Mouse (Mus musculus) neural tube, embryonic 10.5 days (tissue): ENCODE measurements around the gene Klhl5.
A peak's percentile ranks its signal among the peaks of the same experiment; 100 is the strongest.

Experiments
- DNase-seq: peaks from one replicate; pipeline ENCODE4 v3.0.0-alpha.2; 2017; ENCODE audit warnings: low spot score; ENCODE audit errors: extremely low spot score

The Klhl5 gene

DNA sequence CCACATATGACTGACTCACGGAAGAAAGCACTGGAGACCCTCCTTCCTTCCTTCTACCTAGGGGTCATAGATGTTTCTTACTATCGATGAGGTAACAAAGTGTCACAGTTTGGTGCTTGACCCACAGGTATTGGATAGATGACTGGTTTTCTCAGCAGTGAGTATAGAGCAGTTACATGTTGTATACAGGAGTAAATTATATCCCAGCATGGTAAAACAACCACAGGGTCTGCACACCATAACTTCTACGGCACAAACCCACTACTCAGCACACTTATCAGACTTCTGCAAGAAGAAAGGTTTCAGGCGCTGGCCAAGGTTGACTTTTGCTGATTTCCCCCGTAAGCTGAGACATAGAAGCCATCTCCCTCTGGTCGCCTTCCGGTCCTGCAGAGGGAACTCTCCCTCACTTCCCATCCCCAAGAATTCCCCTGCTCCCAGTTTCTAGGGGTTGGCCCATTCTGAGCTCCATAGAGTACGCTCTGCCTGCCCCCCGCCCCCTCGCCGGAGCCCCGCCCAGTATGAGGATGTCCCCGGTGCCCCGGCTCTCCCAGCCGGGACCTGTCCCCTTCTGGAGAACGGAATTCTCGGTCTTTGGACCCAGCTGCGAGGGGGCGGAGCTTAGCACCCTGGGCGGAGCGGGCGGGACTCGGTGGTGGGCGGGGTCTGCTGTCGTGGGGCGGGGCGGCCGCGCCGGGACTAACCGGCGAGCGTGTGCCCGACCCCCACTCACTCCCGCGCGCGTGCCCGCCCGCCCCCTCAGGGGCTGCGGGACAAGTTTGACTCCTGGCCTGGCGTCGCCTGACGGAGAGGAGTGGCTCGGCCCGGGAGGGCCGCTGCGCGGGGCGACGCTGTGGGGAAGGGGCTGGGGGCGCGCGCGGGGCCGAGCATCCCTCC is at the start of gene Klhl5:
TSS of gene Klhl5 (plus strand) at position 664 of the 897 bp plus-strand sequence.
- peak; percentile 93 for DNase-seq

DNA sequence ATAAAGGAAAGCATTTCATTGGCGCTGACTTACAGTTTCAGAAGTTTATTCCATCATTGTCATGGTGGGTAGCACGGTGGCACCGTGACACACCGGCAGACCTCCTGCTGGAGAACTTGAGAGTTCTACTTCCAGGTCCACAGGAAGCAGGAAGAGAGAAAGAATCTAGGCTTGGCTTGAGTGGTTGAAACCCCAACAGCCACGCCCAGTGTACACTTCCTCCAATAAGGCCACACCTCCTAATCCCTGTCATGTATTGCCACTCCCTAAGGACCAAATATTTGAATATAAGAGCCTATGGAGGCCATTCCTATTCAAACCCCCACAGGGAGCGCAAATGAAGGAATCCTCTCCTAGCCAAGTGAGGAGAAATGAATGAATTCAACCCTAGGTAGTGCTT is 49.7 kb upstream of the Klhl5 start:
- no peak for DNase-seq

DNA sequence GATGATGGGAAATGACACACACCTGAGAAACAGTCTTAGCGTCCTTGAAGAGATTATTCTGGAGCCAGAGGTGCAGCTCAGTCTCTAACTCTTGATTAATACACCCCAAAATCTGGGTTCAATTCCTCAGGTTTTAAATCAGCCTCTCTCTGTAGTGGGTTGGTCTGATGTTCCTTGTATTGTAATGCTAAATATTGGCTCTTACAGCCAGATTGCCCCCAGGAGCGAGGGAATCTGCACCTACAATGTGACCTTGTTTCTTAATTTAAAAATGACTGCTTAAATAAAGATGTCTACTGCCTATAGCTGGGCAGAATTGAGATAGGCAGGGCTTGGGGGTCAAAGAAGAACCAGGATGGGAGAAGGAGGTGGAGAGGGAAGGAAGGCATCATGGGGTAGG is 47.5 kb upstream of the Klhl5 start:
- no peak for DNase-seq

DNA sequence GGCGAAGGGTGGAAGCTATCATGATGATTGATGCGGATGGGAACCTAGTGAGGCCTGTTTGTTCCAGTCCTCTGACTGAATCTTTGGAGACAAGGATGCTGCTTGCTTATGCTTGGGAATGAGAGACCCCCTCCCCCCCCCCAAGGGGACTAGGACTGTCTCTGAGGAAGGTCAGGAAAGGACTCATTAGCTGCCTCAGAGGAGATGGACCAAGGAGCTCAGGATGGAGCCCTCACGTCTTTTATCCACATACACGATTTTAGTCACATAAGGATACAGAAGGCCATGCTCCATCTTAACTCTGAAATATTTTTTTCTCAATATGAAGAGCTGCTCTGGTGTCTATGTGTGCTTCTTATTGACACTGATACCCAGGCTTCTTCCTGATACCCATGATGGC is 45.1 kb upstream of the Klhl5 start:
- DNase-seq = no peak

DNA sequence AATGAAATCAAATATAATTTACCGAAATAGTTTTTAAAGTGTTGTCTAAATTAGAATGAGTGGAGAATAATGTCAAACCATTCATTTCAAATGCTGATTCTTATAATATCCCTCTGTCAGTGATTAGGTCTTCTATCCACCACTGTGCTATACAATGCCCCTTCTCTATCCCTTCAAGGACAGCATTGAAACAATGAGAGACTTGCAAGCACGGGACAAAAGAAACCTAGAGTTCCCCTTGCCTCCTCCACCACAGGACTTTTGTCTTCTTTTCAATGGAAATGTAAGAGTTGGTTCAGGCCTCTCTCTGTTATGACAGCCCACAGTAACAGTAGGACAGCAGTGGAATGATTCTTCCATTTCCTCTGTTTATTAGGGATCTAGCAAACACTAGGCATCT is 44.1 kb upstream of the Klhl5 start:
- DNase-seq = no peak

DNA sequence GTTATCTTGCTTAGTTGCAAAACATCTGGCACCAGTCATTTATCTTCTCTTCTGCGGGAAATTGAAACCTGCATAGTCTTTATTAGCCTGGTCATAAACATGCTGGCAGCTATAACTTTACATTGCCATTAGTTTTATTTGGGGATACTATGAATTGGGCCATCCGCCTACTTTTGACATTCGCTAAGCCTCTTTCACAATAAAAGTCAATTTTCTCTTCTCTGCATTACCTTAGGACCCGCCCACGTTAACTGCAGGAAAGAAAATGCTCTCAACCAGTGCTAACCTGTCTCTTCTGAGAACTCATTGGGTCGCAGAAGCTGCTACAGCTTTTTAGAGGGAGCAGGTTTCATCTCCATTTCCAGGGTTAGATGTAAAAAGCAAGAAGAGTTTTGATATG is 39.2 kb upstream of the Klhl5 start:
- no peak for DNase-seq

DNA sequence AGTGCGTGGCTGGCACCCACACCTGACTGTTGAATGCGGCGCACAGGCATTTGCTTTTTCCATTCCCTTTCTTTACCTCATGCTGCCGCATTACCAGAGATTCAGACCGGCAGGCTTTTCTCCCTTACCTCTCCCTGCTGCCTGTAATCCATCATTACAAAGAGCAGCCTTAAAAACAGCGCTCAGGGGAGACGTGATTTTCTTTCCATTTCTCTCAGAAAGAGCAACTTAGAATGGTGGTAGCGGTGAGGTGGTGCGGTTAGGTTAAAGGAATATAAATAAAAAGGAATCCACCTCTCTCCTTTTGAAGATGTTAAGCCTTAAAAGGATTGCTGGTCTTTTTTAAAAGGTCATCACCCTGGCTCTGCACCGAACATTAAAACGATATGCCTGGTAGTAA is 37.5 kb upstream of the Klhl5 start:
- no peak for DNase-seq

DNA sequence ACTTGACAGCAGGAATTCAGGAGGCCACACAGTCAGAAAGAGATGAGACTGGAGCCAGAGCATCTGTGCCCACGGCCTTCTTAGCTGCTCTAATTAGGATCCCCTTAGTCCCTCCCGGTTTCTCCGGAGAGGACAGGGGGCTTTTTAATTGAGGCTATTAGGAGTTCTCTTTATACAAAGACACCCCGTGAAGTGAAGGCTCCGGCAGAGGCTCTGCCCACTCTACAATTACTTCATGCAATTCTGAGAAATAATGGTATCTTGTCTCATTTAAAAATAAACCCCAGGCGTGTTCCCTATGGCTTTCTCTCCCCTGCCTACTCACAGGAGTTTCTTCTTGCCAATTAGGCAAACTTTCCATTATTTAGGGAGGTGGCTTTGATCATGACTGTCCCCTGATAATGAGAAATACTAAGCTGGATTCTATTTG is 35.6 kb upstream of the Klhl5 start:
- no peak for DNase-seq

DNA sequence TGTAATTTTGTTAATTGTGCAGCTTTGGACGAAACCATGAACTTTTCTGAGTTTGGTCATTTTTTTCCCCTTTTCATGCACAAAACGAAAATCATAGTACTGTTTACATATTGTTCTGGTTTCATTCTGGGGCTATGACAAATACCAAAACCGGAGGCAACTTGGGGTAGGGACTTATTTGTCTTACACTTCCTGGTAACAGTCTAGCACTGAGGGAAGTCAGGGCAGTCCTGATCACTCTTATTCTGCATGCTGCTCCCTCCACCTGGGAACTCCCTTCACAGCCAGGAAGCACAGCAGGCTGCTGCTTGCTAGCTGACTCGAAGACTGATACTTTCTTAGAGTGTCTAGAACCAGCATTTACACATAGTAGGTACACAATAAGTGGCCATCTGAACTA is 34.1 kb upstream of the Klhl5 start:
- no peak for DNase-seq

DNA sequence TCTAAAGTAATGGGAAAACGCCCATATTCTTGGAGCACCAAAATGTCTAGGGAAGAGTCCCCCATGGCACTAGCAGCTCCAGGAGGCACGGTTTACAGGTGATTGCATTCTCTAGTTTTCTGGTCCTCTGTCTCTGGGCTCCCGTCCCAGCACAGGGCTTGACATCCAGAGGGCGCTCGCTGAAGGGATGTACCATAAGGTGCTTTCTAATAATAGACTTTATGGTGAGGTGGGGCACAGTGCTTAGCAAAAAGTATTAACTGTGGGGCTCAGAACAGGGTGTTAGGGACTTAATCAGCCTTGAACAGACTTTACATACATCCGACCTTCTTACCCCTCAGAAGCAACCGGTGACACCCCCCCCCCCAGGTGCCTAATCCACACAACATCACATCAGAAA is 32.6 kb upstream of the Klhl5 start:
- no peak for DNase-seq

DNA sequence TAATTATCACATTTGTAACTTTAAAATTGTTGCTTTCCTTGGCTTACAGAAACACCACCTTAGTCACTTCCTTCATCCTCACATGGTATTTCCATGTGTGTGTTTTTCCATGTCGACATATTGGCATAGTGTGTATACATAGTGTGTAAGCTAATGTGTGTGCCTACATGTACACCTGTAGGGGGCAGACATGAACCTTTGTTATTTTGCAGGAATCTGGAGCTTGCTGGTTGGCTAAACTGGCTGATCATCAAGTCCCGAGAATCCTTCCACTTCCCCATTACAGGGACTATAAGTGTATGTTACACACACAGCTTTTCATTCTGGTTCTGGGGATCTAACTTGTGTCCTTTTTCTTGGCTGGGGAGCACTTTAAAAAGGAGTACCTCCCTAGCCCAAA is 31.3 kb upstream of the Klhl5 start:
- no peak for DNase-seq

DNA sequence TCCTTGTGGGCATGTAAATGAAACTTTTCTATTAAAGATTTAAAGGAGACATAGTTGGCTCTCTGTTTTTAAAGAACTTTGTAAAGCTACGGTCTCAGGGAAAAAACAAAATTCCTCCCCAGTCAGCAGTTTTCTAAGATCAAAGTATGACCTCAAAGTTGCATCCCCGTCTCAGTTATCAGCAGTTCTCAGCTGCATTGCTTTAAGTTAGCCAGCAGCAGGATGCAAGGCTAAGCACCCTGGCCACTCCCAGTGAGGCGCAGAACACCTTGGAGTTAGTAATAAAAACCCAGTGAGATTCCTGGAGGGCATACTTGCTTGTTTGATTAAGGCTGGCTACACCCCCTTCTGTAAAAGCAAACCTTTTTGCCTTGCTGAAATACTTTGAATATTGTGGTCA is 30.6 kb upstream of the Klhl5 start:
- DNase-seq = no peak

DNA sequence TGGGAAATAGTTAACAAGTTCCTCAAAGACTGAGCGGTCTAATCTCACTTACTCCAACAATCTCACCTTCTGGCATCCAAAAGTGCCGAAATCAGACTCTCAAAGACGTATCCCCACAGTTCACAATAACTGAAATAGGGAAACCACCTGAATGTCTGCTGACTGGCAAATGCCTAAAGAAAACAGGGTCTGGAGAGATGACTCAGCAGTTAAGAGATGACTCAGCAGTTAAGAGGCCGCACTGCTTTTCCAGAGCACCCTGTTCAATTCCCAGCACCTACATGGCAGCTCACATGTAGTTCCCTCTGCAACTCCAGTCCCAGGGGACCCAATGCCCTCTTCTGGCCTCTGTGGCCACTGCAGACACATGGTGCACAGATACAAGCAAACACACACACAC is 29.3 kb upstream of the Klhl5 start:
- DNase-seq = no peak

DNA sequence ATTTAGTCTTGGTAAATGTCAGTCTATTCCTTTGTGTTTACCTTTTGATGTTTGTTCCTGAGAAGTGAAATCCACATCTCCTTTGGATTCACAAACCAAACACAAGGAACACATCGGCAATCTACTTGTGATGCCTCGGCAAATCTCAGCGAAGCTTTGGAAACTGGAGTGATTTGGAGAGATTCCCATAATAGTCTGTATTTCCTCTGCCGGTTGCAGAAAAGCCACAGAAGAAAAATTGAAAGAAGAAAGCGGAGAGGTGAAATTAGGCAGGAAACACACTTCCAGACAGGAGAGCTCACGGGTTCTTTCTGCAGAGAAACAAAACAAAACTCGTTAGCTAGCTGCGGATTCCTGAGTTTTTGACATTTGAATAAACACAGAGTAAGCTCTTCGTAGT is 27.5 kb upstream of the Klhl5 start:
- no peak for DNase-seq

DNA sequence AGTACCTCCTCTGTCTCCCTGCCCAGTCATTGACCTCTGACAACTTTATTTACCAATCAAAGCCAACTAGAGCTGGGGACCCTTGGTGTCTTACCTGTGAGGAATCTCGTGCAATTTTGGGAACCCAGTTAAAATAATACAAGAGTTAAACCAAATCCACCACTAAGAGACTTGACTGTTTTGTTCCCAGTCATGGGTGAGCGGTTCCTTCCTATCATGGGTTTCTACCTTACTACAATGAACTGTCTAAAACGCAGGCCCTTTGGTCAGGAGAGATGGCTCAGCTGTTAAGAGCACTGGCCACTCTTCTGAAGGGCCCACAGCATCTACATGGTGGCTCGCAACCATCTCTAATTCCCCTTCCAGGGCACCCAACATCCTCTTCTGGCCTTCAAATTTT is 25.5 kb upstream of the Klhl5 start:
- DNase-seq = no peak

DNA sequence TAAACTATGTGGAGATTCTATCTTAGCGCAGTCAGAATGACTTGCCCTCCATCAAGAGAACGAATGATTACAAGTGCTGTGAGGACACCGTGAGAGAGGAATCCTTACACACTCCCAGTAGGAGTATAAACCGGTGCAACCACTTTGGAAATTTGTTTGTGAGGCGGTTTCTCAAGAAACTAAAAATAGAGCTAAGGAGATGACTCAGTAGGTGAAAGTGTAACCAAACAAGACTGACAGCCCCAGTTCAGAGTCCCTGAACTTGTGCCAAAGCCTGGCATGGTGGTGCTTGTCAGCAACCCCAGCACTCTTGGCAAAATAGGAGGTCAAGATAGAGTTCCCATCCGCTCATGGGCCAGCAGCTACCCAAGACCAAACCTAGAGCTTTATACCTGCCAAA is 20.8 kb upstream of the Klhl5 start:
- no peak for DNase-seq

DNA sequence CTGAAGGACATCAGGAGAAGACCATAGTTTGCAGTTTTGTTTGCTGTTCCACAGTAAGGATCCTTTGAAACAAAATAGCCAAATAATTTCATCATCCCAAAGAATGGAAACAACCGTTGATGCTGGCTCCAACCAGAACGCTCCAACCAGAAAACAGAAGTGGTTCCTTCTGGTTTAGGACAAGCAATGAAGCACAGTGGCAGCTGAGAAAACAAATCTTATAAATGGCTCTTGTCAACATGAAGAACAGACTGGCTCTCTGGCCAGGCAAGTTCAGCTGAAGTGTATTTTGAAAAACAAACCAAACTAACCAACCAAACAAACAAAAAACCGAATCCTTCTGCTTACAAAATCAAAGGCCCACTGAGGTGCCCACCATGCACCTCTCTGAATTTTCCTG is 17.6 kb upstream of the Klhl5 start:
- DNase-seq = no peak

DNA sequence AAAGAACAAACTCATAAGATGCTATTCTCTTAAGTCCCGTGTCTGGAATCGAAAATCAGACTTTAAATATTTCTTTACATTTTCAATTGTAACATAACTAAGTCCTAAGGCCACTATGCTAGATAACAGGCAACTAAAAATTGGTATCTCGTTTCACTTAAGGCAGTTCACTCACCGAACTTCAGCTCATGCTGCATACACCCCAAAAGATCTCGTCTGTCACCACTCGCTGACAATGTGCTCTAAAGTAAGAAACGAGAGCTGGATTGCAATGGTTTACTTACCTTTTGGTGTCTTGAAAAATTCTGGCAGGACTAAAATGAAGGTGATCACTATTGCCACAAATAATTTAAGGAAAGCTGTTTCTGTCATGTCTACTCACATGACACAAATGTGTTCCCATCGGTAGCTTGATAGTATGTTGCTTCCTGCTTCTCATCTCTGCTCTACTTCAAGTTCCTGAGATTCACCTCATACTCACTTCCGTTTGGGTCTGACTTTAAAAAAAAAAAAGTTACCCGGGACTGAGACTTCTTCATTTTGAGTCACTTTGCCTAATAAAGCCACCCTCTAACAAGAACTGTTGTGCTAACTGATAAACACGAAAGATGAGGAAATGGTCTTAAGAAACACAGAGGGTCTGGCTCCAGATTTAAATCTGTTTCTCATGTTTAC is 16.0 kb upstream of the Klhl5 start:
- no peak for DNase-seq

DNA sequence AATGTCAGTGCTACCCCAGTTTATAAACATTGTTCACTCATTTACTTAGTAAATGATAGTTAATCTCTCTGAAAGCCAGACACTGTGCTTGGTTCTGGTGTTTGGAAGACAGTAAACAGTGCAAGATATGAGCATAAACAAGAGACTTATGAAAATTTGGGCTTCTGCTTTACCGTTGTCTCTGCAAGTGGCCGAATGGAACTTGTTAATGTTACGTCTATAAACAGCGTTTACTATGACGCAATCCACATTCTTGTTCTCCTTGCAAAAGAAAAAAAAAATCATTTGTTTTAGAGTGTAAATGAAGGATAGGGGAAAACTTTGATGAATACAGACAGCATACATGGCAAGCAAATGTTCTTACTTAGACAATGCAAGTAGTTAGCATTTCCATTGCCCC is 15.4 kb upstream of the Klhl5 start, which contains the start of gene Tmem156:
TSS of gene Tmem156 (minus strand) at position 212 of the 400 bp plus-strand sequence.
- DNase-seq = no peak

DNA sequence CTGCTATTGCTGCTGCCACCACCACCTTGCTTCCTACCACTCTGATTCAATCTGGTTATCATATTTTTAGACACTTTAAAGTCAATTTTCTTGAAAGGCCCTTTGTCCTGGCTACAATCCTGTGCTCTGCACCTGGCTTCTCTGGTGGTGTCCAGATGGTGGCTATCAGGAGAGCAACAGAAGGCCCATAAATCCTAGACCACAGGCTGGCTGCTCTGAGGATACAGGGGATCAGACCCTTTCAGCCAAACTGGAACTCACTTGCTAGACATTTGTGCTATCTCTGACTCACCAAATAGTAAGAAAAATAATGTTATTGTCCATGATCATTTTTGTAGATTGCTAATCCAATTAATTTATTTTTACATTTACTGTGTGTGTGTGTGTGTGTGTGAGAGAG is 13.6 kb upstream of the Klhl5 start:
- DNase-seq = peak; percentile 48

DNA sequence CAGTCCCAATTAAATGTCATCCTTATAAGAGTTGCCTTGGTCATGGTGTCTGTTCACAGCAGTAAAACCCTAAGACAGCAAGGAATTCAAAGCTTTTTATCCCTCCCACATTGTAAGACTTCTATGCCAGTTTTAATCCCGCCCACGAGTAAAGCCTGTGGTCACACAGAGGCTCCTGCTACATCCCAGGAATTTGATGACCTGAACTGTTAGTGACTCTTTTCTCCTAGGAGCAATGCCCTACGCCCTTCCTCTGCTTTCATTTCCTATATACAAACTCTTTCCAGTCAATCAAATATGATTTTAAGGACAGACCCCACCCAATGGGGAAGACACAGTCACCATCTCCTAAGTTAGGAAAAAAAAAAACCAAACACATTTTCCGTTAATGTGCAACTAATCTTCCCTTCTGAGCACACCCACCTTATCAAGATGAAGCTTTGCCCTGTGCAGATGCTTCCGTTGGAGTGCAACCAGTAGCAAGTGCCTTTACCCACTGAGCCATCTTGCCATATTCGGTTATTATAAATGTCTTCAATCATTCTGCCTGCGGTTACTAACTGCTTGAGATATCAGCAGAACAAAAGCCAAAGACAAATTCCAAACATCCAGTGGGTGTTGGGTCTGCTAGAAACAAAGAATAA is 12.3 kb upstream of the Klhl5 start:
- DNase-seq = no peak

DNA sequence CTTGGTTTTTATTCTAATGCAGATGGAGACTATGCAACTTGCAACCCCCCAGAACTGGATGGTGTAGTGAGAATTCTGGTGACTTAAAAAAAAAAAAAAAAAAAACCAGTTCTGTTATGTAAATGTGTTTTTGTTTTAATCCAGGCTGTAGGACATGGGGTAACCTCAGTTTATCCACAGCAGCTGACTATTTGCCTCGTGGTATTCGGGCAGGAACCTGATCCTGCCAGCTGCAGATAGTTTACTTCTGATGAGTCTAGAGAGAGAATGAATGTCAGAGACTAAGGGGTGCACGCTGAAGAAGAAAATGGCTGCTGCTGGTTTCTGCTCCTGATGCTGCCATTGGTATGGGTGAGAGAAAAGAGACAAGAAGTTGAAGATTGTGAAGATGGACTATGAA is 11.3 kb upstream of the Klhl5 start:
- DNase-seq = no peak
